Mouse (Mus musculus) intestine, postnatal 0 days (tissue): ENCODE results near the gene Krt16. TPM values are rescaled to one million over a fixed set of nuclear protein-coding genes. Genes with fewer than 3 reads are reported as not detected.

ENCODE experiments used
- ATAC-seq: fragments of 200-750 bp; cut with Nextera tagmentation; 2 replicates; pipeline ENCODE4 v1.8.0; 2017; ENCODE audit warnings: mild to moderate bottlenecking, moderate TSS enrichment, moderate library complexity
- H3K27ac ChIP-seq: fragments of 300-500 bp; sonication (generic); 2 replicates; pipeline ENCODE4 v1.5.1; 2014; ENCODE audit warnings: mild to moderate bottlenecking, low read depth, low read length, moderate library complexity
- H3K27me3 ChIP-seq: fragments of 300-500 bp; sonication (generic); replicated peaks from 2 replicates; pipeline ENCODE4 v1.6.1; 2014; ENCODE audit warnings: low read length, mixed read lengths; ENCODE audit not compliant: control insufficient read depth, insufficient read depth
- H3K36me3 ChIP-seq: fragments of 300-500 bp; sonication (generic); 2 replicates; pipeline ENCODE4 v1.6.1; 2014; ENCODE audit warnings: mild to moderate bottlenecking, moderate library complexity; ENCODE audit not compliant: control insufficient read depth, insufficient read depth
- H3K4me1 ChIP-seq: fragments of 300-500 bp; sonication (generic); replicated peaks from 2 replicates; pipeline ENCODE4 v1.6.1; 2014; ENCODE audit warnings: antibody characterized with exemption, low read length, mixed read lengths; ENCODE audit not compliant: control insufficient read depth, insufficient read depth
- H3K4me2 ChIP-seq: fragments of 300-500 bp; sonication (generic); replicated peaks from 2 replicates; pipeline ENCODE4 v1.6.1; 2014; ENCODE audit warnings: low read depth, mild to moderate bottlenecking, moderate library complexity
- H3K4me3 ChIP-seq: fragments of 300-500 bp; sonication (generic); 2 replicates; pipeline ENCODE4 v1.5.1; 2014; ENCODE audit warnings: low read depth, low read length
- H3K9ac ChIP-seq: fragments of 300-500 bp; sonication (generic); 2 replicates; pipeline ENCODE4 v1.6.1; 2014; ENCODE audit warnings: mild to moderate bottlenecking, low read depth, low read length
- H3K9me3 ChIP-seq: fragments of 300-500 bp; sonication (generic); 2 replicates; pipeline ENCODE4 v1.6.1; 2016; ENCODE audit warnings: mixed run types; ENCODE audit not compliant: control insufficient read depth
- CTCF ChIP-seq: sonication (generic); IDR thresholded peaks from 2 replicates; pipeline ENCODE4 v1.5.1; 2016; ENCODE audit warnings: low read depth, mild to moderate bottlenecking, control low read depth, antibody characterized with exemption, moderate library complexity
- WGBS: fragments of 180-500 bp; shearing (Covaris S2); extraction: QIAGEN DNeasy Blood & Tissue Kit; methylation state at CpG from one replicate; pipeline ENCODE4 v1.1.7; 2014; 5-methylcytosine and 5-hydroxymethylcytosine counted together
- polyA plus RNA-seq: library from polyadenylated mRNA; unstranded; fragments of >200 nt; fragmentation: Nextera tagmentation; extraction: Ambion mirVana; gene quantifications from 2 replicates; pipeline ENCODE4 v1.2.1, GENCODE M21; 2015

The Krt16 gene
- polyA plus RNA-seq, 1 experiment from 2014 or later = not detected

GRCm38 (mm10) chr11:100287024-100287423 lies 38.3 kb upstream of the Krt16 start:
- Histone ChIP-seq H3K4me2 (0 out of 2 replicates have a peak overlapping the region, but pooled peaks have one; percentile 3), H3K27ac (peak overlapping the region; percentile 93), H3K4me1 (peaks cover 21% of the 10 kb centered on the region), H3K9me3 (no peaks in the 10 kb centered on the region), H3K4me3 (no peak overlapping the region), H3K9ac (peak overlapping the region; percentile 22; the same call in 1 of the 2 replicates), H3K36me3 (no peaks in the 10 kb centered on the region), H3K27me3 (no peaks in the 10 kb centered on the region)
- ATAC-seq = peak; percentile 91
- 24% methylated on average over 10 of the region's 10 CpGs for WGBS
- TF ChIP-seq CTCF = no peak

- H3K4me1 ChIP-seq = peaks cover 21% of the 10 kb centered on the region
- TF ChIP-seq CTCF = no peak
- no peak overlapping the region for H3K9ac ChIP-seq
- ATAC-seq = no peak
- no peaks in the 10 kb centered on the region for H3K36me3 ChIP-seq
- H3K27me3 ChIP-seq = no peaks in the 10 kb centered on the region
- H3K27ac ChIP-seq = no peak overlapping the region
- H3K4me2 ChIP-seq = no peak overlapping the region
- 50% methylated on average over 4 of the region's 4 CpGs for WGBS
- no peak overlapping the region for H3K4me3 ChIP-seq
- H3K9me3 ChIP-seq = no peaks in the 10 kb centered on the region
These were observed 36.3 kb upstream of the Krt16 start for GRCm38 (mm10) chr11:100284988-100285387.

- Histone ChIP-seq H3K27ac (no peak overlapping the region), H3K4me2 (no peak overlapping the region), H3K36me3 (no peaks in the 10 kb centered on the region), H3K4me3 (no peak overlapping the region), H3K9ac (no peak overlapping the region), H3K27me3 (no peaks in the 10 kb centered on the region), H3K4me1 (peaks cover 10% of the 10 kb centered on the region), H3K9me3 (no peaks in the 10 kb centered on the region)
- WGBS = 26% methylated on average over 10 of the region's 10 CpGs
- no peak for ATAC-seq
- TF ChIP-seq CTCF = peak; percentile 98
These were observed 33.8 kb upstream of the Krt16 start for GRCm38 (mm10) chr11:100282549-100282948.

GRCm38 (mm10) chr11:100281596-100282544 lies 33.2 kb upstream of the Krt16 start:
- Histone ChIP-seq H3K27ac (no peak overlapping the region), H3K9me3 (no peaks in the 10 kb centered on the region), H3K36me3 (no peaks in the 10 kb centered on the region), H3K4me1 (peaks cover 10% of the 10 kb centered on the region), H3K4me3 (no peak overlapping the region), H3K4me2 (no peak overlapping the region), H3K27me3 (no peaks in the 10 kb centered on the region), H3K9ac (no peak overlapping the region)
- 21% methylated on average over 11 of the region's 11 CpGs for WGBS
- ATAC-seq = 0 out of 2 replicates have a peak, but pooled peaks have one; percentile 34
- TF ChIP-seq CTCF = peak; percentile 95

- Histone ChIP-seq H3K9me3 (no peaks in the 10 kb centered on the region), H3K4me2 (no peak overlapping the region)
- TF ChIP-seq CTCF = no peak
These were observed 30.1 kb upstream of the Krt16 start for GRCm38 (mm10) chr11:100278759-100279158.

GRCm38 (mm10) chr11:100277726-100278480 lies 29.2 kb upstream of the Krt16 start:
- H3K36me3 ChIP-seq = no peaks in the 10 kb centered on the region
- ATAC-seq = no peak
- TF ChIP-seq CTCF = no peak
- H3K4me2 ChIP-seq = no peak overlapping the region
- H3K9ac ChIP-seq = no peak overlapping the region
- no peaks in the 10 kb centered on the region for H3K9me3 ChIP-seq
- no peaks in the 10 kb centered on the region for H3K27me3 ChIP-seq
- no peaks in the 10 kb centered on the region for H3K4me1 ChIP-seq
- WGBS = 61% methylated on average over 15 of the region's 15 CpGs
- no peak overlapping the region for H3K27ac ChIP-seq
- H3K4me3 ChIP-seq = no peak overlapping the region

More at GRCm38 (mm10) chr11:100278759-100279158, 30.1 kb upstream of the Krt16 start:
- ATAC-seq = no peak
- WGBS = 52% methylated on average over 5 of the region's 5 CpGs
- Histone ChIP-seq H3K4me1 (no peaks in the 10 kb centered on the region), H3K9ac (no peak overlapping the region), H3K27me3 (no peaks in the 10 kb centered on the region), H3K27ac (no peak overlapping the region), H3K4me3 (no peak overlapping the region), H3K36me3 (no peaks in the 10 kb centered on the region)
